Mouse (Mus musculus) adrenal gland, postnatal 36 days (tissue): Measurements from ENCODE around the gene Mreg. TPM values are rescaled to one million over a fixed set of nuclear protein-coding genes. Genes with fewer than 3 reads are reported as not detected.
"Not testable (repeated sequence)": the region's sequence is repeated elsewhere in the genome, so short reads cannot be mapped to it uniquely, and the experiment has no call there.

Experiments used
- DNase-seq, 2 experiments: peaks; one replicate each; pipeline ENCODE4 v3.0.0; 2021; ENCODE audit warnings: mixed read lengths in 1 of 2
- long read RNA-seq, 2 experiments: library from polyadenylated mRNA; stranded (forward); transcript quantifications; one replicate each; pipeline ENCODE4 v2.0.0; 2021; ENCODE audit warnings: borderline sequencing depth in 2 of 2
- total RNA-seq, 2 experiments: library from RNA; stranded (reverse); gene quantifications; 2 replicates each; pipeline ENCODE4 v1.2.3; 2021

The Mreg gene
- 1 to 10 TPM; 1.2 to 1.8 TPM for total RNA-seq
- long read RNA-seq, experiment 1, partial matches to known transcripts: 0 of 1 reads
- long read RNA-seq, experiment 1, other reads (novel, unspliced or antisense): 0 of 1 reads
- long read RNA-seq, experiment 2: 0 reads

GRCm38 (mm10) chr1:72211701-72212699 is at the start of gene Mreg:
Mreg (minus strand) TSS chr1:72212307.
- DNase-seq: peak; percentile 82 to 84

- DNase-seq: no peak
Measured at GRCm38 (mm10) chr1:72256381-72257256, 44.5 kb upstream of the Mreg start.

GRCm38 (mm10) chr1:72255854-72256175 is 43.7 kb upstream of the Mreg start:
- no peak for DNase-seq

GRCm38 (mm10) chr1:72255062-72255853 is 43.2 kb upstream of the Mreg start:
- DNase-seq: peak; percentile 37 to 51

GRCm38 (mm10) chr1:72254545-72255061 is 42.5 kb upstream of the Mreg start:
- DNase-seq: peak; percentile 94 to 97

- no peak for DNase-seq
Measured at GRCm38 (mm10) chr1:72253881-72254491, 41.9 kb upstream of the Mreg start.

- DNase-seq: no peak
Measured at GRCm38 (mm10) chr1:72251806-72252205, 39.7 kb upstream of the Mreg start.

GRCm38 (mm10) chr1:72248226-72248737 is 36.2 kb upstream of the Mreg start:
- DNase-seq: not testable (repeated sequence)

GRCm38 (mm10) chr1:72244317-72245036 is 32.4 kb upstream of the Mreg start:
- DNase-seq: peak in 1 of 2 experiments; percentile 12

GRCm38 (mm10) chr1:72243656-72244316 is 31.7 kb upstream of the Mreg start:
- DNase-seq: peak; percentile 98 to 99

GRCm38 (mm10) chr1:72242581-72243143 is 30.6 kb upstream of the Mreg start:
- DNase-seq: no peak

GRCm38 (mm10) chr1:72239113-72239512 is 27.0 kb upstream of the Mreg start:
- not testable (repeated sequence) for DNase-seq

- DNase-seq: no peak
Measured at GRCm38 (mm10) chr1:72238016-72238580, 26.0 kb upstream of the Mreg start.

- DNase-seq: peak; percentile 10 to 35
Measured at GRCm38 (mm10) chr1:72237007-72237775, 25.1 kb upstream of the Mreg start.

- DNase-seq: peak; percentile 85 to 86
Measured at GRCm38 (mm10) chr1:72236363-72237006, 24.4 kb upstream of the Mreg start.

GRCm38 (mm10) chr1:72232592-72232991 is 20.5 kb upstream of the Mreg start:
- DNase-seq: not testable (repeated sequence)

GRCm38 (mm10) chr1:72228974-72229373 is 16.9 kb upstream of the Mreg start:
- DNase-seq: peak; percentile 22
